Comparison of ENCODE assay signal across 25 mouse cellular contexts in genomic region chr3:85819319-85819718, GRCm38 (mm10). TPM values are rescaled to one million over a fixed set of nuclear protein-coding genes. Genes with fewer than 3 reads are reported as not detected.
"Had no signal": no experiment of that assay in that cellular context is flagged by ENCODE, and none has a peak within 500 bp of the region (broad histone marks: within the 10 kb centered on the region; RNA-seq: fewer than 3 reads in every experiment).

No protein-coding gene starts in this region.

- H3K4me1 ChIP-seq: hindbrain, embryonic 13.5 days; hindbrain, embryonic 15.5 days had no signal

- H3K9ac ChIP-seq: heart, embryonic 13.5 days; heart, embryonic 15.5 days; hindbrain, embryonic 13.5 days; hindbrain, embryonic 15.5 days; kidney, embryonic 15.5 days; limb, embryonic 12.5 days; liver, embryonic 14.5 days had no signal

- H3K4me3 ChIP-seq: heart, adult 2 months; heart, embryonic 13.5 days; heart, embryonic 15.5 days; hindbrain, embryonic 13.5 days; hindbrain, embryonic 15.5 days; kidney, embryonic 15.5 days; left cerebral cortex, adult 2 months; limb, embryonic 10.5 days; limb, embryonic 12.5 days had no signal

- H3K27me3 ChIP-seq: heart, embryonic 13.5 days; heart, embryonic 15.5 days; hindbrain, embryonic 13.5 days; hindbrain, embryonic 15.5 days; kidney, embryonic 15.5 days had no signal

- H3K27ac ChIP-seq: heart, adult 2 months; heart, embryonic 13.5 days; heart, embryonic 15.5 days; hindbrain, embryonic 13.5 days; hindbrain, embryonic 15.5 days; hindbrain, postnatal 0 days; kidney, embryonic 15.5 days; kidney, postnatal 0 days; left cerebral cortex, adult 2 months; limb, embryonic 10.5 days; limb, embryonic 12.5 days; liver, embryonic 14.5 days had no signal

- H3K36me3 ChIP-seq: heart, embryonic 13.5 days; heart, embryonic 15.5 days; hindbrain, embryonic 13.5 days; hindbrain, embryonic 15.5 days; kidney, embryonic 15.5 days; limb, embryonic 10.5 days; limb, embryonic 12.5 days had no signal

- DNase-seq: gastrocnemius, postnatal 10 days; gastrocnemius, postnatal 36 days; heart, adult 11 months; heart, adult 2 months; heart, postnatal 14 days; heart, postnatal 36 days; kidney, adult 11 months; kidney, adult 2 months; kidney, adult 9 months; kidney, postnatal 14 days; kidney, postnatal 36 days; layer of hippocampus, adult 9-11 months; layer of hippocampus, postnatal 36 days had no signal

RNA-seq across cellular contexts. Expression of gene Fam160a1, which starts 2.2 kb away (rescaled TPM):
- total RNA-seq: hematopoietic stem cell, adult 5-6 weeks had no signal
